Mouse (Mus musculus) lung, embryonic 14.5 days (tissue): ENCODE results near the gene Fsd1l. TPM values are rescaled to one million over a fixed set of nuclear protein-coding genes. Genes with fewer than 3 reads are reported as not detected.

Source experiments
- ATAC-seq: fragments of 200-750 bp; cut with Nextera tagmentation; 2 replicates; pipeline ENCODE4 v1.8.0; 2017; ENCODE audit warnings: mild to moderate bottlenecking, moderate TSS enrichment, moderate library complexity; ENCODE audit not compliant: insufficient read depth
- DNase-seq: peaks from one replicate; pipeline ENCODE4 v3.0.0-alpha.2; 2015
- H3K27ac ChIP-seq: fragments of 300-500 bp; sonication (generic); 2 replicates; pipeline ENCODE4 v1.5.1; 2014; ENCODE audit warnings: low read depth, mild to moderate bottlenecking, moderate library complexity
- H3K27me3 ChIP-seq: fragments of 300-500 bp; sonication (generic); 2 replicates; pipeline ENCODE4 v1.6.1; 2014; ENCODE audit warnings: low read length, control low read depth; ENCODE audit not compliant: insufficient read depth
- H3K36me3 ChIP-seq: fragments of 300-500 bp; sonication (generic); 2 replicates; pipeline ENCODE4 v1.6.1; 2014; ENCODE audit warnings: control low read depth; ENCODE audit not compliant: insufficient read depth
- H3K4me1 ChIP-seq: fragments of 300-500 bp; sonication (generic); 2 replicates; pipeline ENCODE4 v1.6.1; 2014; ENCODE audit warnings: antibody characterized with exemption, control low read depth; ENCODE audit not compliant: insufficient read depth
- H3K4me2 ChIP-seq: fragments of 300-500 bp; sonication (generic); 2 replicates; pipeline ENCODE4 v1.6.1; 2014; ENCODE audit warnings: mild to moderate bottlenecking
- H3K4me3 ChIP-seq: fragments of 300-500 bp; sonication (generic); 2 replicates; pipeline ENCODE4 v1.5.1; 2014; ENCODE audit warnings: low read depth, low read length
- H3K9ac ChIP-seq: fragments of 300-500 bp; sonication (generic); 2 replicates; pipeline ENCODE4 v1.6.1; 2014
- H3K9me3 ChIP-seq: fragments of 300-500 bp; sonication (generic); 2 replicates; pipeline ENCODE4 v1.6.1; 2016; ENCODE audit warnings: low read depth, low read length, control low read depth
- CTCF ChIP-seq: IDR thresholded peaks from 2 replicates; pipeline ENCODE4 v1.5.1; 2016; ENCODE audit warnings: antibody characterized with exemption, low read depth
- WGBS: fragments of 180-500 bp; shearing (Covaris S2); extraction: QIAGEN DNeasy Blood & Tissue Kit; methylation state at CpG from one replicate; pipeline ENCODE4 v1.1.7; 2014; 5-methylcytosine and 5-hydroxymethylcytosine counted together
- polyA plus RNA-seq: library from polyadenylated mRNA; unstranded; fragments of >200 nt; fragmentation: Nextera tagmentation; extraction: Ambion mirVana; gene quantifications from 2 replicates; pipeline ENCODE4 v1.2.1, GENCODE M21; 2014

Gene Fsd1l
- polyA plus RNA-seq, 1 experiment from 2014 or later, result 7.4 TPM

DNA sequence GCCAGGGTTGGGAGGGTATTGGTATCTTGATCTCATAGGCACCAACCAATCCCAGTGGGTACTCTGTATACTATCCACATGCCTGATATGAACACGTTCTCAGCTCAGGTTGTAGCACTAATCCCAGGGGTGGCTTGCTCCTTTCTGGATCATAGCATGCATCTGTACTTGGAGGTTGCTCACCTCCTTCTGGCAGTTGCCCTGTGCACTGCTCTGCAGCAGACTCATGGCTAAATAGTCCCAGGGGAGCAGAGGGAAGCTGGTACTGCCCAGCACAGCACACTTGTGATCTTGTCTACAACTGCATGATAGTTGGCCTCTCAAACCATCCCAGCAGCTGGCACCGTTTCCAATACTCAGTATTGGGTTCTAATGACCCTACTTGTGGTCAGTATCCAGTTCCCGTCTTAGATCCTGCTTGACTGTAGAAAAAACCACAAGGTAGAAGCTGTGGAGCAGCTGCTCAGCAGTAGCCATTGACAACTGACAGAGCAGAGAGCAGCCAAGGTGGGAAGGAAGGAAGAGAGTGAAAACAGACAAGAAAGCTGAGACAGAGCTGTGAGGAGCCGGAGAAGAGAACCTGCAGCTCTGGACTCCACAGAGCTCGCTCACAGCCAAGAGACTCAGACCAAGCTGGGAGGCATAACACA is 16.6 kb upstream of the Fsd1l start:
- no peak overlapping the region for H3K4me3 ChIP-seq
- H3K4me2 ChIP-seq, result no peak overlapping the region
- H3K9me3 ChIP-seq, result no peaks in the 10 kb centered on the region
- ATAC-seq, result no peak
- peaks cover 5% of the 10 kb centered on the region; the same call in 1 of the 2 replicates for H3K4me1 ChIP-seq
- WGBS, result 84% methylated on average over 5 of the region's 5 CpGs
- H3K27ac ChIP-seq, result no peak overlapping the region
- H3K27me3 ChIP-seq, result no peaks in the 10 kb centered on the region
- no peak for DNase-seq
- H3K9ac ChIP-seq, result no peak overlapping the region
- no peak for TF ChIP-seq CTCF
- H3K36me3 ChIP-seq, result no peaks in the 10 kb centered on the region

DNA sequence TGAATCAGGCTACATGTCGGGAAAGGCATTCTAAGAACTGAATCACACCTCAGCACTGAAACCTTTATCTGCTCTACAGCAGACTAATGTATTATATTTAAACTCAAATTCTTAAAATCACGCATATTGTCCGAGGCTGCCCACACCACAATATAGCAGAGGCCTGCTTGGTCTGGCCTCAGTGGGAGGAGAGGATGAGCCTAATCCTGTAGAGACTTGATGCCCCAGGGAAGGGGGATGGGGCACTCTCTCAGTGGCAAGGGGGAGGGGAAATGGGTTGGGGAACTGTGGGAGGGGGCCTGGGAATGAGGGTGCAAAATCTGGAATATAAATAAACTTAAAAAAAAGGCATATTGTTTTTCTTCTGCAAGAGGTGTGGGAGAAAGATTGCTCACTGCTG is 13.3 kb upstream of the Fsd1l start:
- Histone ChIP-seq H3K4me2 (no peak overlapping the region), H3K27me3 (no peaks in the 10 kb centered on the region), H3K4me3 (no peak overlapping the region), H3K9ac (no peak overlapping the region), H3K4me1 (peaks cover 7% of the 10 kb centered on the region; the same call in 1 of the 2 replicates), H3K36me3 (no peaks in the 10 kb centered on the region), H3K27ac (no peak overlapping the region), H3K9me3 (no peaks in the 10 kb centered on the region)
- DNase-seq (no peak), ATAC-seq (peak; percentile 52; the same call in 1 of the 2 replicates)
- 37% methylated on average over 3 of the region's 3 CpGs for WGBS
- no peak for TF ChIP-seq CTCF

DNA sequence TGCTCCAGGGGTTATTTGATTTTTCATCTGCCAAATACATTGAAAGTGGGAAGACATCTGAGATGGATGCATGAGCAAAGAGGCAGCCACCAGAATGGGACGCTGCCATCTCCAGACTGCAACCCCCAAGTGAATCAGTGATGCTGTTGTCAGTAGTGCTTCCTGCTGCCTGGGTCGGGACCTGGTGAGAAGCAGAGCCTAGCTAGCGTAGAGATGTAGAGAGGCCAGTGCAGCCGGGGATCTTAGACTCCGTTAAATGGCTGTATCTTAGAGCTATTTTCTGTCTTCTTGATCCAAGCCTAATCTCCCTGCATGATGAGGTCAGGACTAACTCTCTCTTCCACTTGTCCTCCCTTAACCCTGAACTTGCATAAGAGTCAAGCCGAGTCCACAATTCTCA is 11.2 kb upstream of the Fsd1l start:
- TF ChIP-seq CTCF, result no peak
- H3K4me2 ChIP-seq, result no peak overlapping the region
- H3K4me3 ChIP-seq, result no peak overlapping the region
- no peak for DNase-seq
- H3K9me3 ChIP-seq, result no peaks in the 10 kb centered on the region
- H3K4me1 ChIP-seq, result peaks cover 7% of the 10 kb centered on the region; the same call in 1 of the 2 replicates
- H3K27ac ChIP-seq, result no peak overlapping the region
- 83% methylated on average over 6 of the region's 6 CpGs for WGBS
- no peaks in the 10 kb centered on the region for H3K36me3 ChIP-seq
- ATAC-seq, result no peak
- H3K9ac ChIP-seq, result no peak overlapping the region
- H3K27me3 ChIP-seq, result no peaks in the 10 kb centered on the region

DNA sequence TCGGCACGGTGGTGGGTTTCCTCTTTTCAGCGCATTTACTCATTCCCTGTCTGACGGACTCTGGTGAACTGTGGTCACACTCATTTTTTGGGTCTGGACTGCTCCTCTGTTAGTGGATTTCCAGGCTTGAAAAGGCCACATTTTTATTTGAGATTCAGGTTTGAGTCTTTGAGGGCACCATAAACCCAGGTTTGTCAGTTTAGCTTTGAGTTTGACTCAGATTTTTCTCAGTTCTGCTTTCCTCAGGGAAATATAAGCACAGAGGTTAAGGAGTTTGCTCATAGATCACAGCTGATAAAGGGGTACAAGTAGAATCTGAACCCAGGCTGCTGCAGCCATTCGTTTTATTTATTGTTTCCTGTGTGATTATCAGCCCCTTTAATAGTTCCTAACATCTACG is 10.2 kb upstream of the Fsd1l start:
- H3K4me1 ChIP-seq, result peaks cover 7% of the 10 kb centered on the region; the same call in 1 of the 2 replicates
- no peak overlapping the region for H3K9ac ChIP-seq
- H3K9me3 ChIP-seq, result no peaks in the 10 kb centered on the region
- H3K4me2 ChIP-seq, result no peak overlapping the region
- H3K27ac ChIP-seq, result no peak overlapping the region
- 46% methylated on average over 6 of the region's 6 CpGs for WGBS
- H3K27me3 ChIP-seq, result no peaks in the 10 kb centered on the region
- no peak for TF ChIP-seq CTCF
- H3K4me3 ChIP-seq, result no peak overlapping the region
- no peaks in the 10 kb centered on the region for H3K36me3 ChIP-seq
- DNase-seq (no peak), ATAC-seq (no peak)

DNA sequence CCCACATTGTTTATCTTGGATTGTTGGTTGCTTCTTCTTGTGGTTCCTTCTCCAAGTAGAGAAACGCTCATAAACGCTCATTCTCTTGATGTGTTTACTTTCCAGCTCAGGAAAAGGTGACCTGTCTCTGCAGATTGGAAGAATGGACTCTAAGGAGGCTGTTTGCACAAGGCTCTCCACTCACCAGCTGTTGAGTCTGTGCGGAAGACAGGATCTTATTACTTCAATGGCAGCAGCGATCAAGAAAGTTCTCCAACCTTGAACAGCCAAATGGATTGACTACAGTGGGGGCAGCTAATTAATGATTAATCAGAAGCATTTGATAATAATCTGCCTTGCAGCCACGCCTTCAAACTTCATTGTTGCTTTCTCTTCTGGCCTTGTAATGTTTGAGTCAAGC is 9.8 kb upstream of the Fsd1l start:
- Histone ChIP-seq H3K36me3 (no peaks in the 10 kb centered on the region), H3K4me2 (no peak overlapping the region), H3K4me3 (no peak overlapping the region), H3K27me3 (no peaks in the 10 kb centered on the region), H3K27ac (no peak overlapping the region), H3K9ac (no peak overlapping the region), H3K4me1 (peaks cover 7% of the 10 kb centered on the region; the same call in 1 of the 2 replicates), H3K9me3 (no peaks in the 10 kb centered on the region)
- no peak for ATAC-seq
- 36% methylated on average over 5 of the region's 5 CpGs for WGBS
- no peak for TF ChIP-seq CTCF
- DNase-seq, result no peak

DNA sequence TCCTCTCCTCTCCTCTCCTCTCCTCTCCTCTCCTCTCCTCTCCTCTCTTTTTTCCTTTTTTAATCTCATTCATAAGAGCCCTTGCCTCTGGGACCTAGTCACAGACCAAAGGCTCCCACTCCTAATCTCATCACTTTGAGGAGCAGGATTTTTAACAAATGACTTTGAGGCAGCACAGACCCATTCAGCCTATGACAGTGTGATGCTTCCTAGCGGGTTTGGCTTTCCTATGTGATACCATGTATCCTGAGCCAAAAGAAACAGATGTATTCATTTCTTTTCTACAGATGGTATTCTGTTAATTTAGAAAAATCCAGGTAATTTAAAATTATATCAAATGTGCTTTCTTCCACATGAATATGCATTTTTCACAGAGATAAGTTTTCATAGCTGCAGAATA is 7.6 kb upstream of the Fsd1l start:
- 90% methylated on average over 1 of the region's 1 CpGs for WGBS
- no peak for DNase-seq
- no peak for TF ChIP-seq CTCF
- no peak for ATAC-seq
- H3K4me1 ChIP-seq, result 0 out of 2 replicates have a peak, but pooled peaks cover 3% of the 10 kb centered on the region
- no peaks in the 10 kb centered on the region for H3K9me3 ChIP-seq
- no peak overlapping the region for H3K27ac ChIP-seq
- H3K27me3 ChIP-seq, result no peaks in the 10 kb centered on the region
- H3K36me3 ChIP-seq, result no peaks in the 10 kb centered on the region
- no peak overlapping the region for H3K4me2 ChIP-seq
- no peak overlapping the region for H3K9ac ChIP-seq
- no peak overlapping the region for H3K4me3 ChIP-seq

DNA sequence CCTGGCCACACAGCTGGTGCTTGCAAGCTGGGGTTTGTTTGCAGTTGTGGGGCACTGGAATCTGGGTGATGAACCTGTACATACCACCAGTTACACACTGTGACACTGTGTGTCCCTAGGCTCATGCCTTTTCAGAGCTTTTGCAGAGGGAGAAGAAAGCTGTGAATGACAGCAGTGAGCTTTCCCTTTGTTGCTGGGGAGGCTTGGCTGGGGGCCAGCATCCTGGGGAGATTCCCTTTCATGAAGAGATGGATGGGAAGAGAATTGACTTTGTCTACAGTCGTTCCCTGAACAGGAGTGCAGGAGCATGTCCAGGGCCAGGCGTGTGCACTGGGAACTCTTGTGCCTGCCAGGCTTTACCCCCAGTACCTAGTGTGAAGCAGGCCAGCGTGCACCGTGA is 6.5 kb upstream of the Fsd1l start:
- no peak for TF ChIP-seq CTCF
- no peak overlapping the region for H3K27ac ChIP-seq
- H3K4me3 ChIP-seq, result no peak overlapping the region
- peak; percentile 27; the same call in 1 of the 2 replicates for ATAC-seq
- H3K4me2 ChIP-seq, result no peak overlapping the region
- DNase-seq, result peak; percentile 68
- H3K27me3 ChIP-seq, result no peaks in the 10 kb centered on the region
- WGBS, result 37% methylated on average over 4 of the region's 4 CpGs
- H3K9me3 ChIP-seq, result no peaks in the 10 kb centered on the region
- 0 out of 2 replicates have a peak, but pooled peaks cover 3% of the 10 kb centered on the region for H3K4me1 ChIP-seq
- H3K36me3 ChIP-seq, result no peaks in the 10 kb centered on the region
- no peak overlapping the region; the same call in 1 of the 2 replicates for H3K9ac ChIP-seq

DNA sequence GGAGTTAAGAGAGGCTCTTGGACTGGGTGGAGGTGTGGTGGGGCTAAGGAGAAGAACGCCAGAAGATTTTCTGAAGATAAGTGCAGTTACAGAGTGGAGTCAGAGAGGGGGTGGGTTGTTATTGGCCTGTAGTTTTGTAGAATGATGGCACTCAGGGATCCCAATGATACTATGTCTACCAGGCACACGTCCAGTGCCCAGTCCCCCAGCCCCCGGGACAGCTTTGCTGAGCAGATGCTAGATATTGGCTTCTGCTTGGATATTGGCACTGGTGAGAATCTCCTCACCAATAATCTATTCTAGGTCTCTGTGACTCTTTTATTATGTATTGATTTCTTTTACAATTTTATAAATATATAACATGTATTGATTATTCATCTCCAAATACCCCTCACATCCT is 6.0 kb upstream of the Fsd1l start:
- 0 out of 2 replicates have a peak, but pooled peaks cover 3% of the 10 kb centered on the region for H3K4me1 ChIP-seq
- no peak overlapping the region for H3K4me2 ChIP-seq
- no peak overlapping the region for H3K27ac ChIP-seq
- DNase-seq (no peak), ATAC-seq (no peak)
- no peak overlapping the region for H3K4me3 ChIP-seq
- no peaks in the 10 kb centered on the region for H3K9me3 ChIP-seq
- H3K36me3 ChIP-seq, result no peaks in the 10 kb centered on the region
- TF ChIP-seq CTCF, result no peak
- WGBS, result 77% methylated on average over 3 of the region's 3 CpGs
- H3K27me3 ChIP-seq, result no peaks in the 10 kb centered on the region
- H3K9ac ChIP-seq, result no peak overlapping the region
